Mouse (Mus musculus): ENCODE results near the gene Ugt1a1. TPM values are rescaled to one million over a fixed set of nuclear protein-coding genes. Genes with fewer than 3 reads are reported as not detected.

The Ugt1a1 gene
- polyA plus RNA-seq, 1 experiment from 2014 or later, result not detected

DNA sequence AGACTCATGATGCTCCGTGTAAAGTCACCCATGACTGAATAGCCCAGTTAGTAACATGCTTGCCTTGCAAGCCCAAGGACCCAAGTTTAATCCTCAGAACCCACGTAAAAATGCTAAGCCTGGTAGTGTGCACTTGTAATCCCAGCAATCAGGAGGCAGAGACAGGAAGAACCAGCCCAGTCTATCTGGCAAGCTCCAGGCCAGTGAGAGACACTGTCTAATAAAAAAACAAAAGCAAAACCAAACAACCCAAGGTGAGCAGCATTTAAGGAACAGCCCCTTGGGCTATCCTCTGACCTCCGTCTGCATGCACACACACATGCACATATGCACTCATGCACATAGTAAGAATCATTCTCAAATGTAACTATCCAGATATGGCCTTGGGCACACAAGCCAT is 17.8 kb downstream of the Ugt1a1 start:
- Histone ChIP-seq H3K4me3 (no peak overlapping the region), H3K36me3 (no peaks in the 10 kb centered on the region), H3K9ac (no peak overlapping the region), H3K27ac (replicated peaks) (no peak overlapping the region), H3K4me2 (no peak overlapping the region), H3K27me3 (replicated peaks) (no peaks in the 10 kb centered on the region), H3K4me1 (no peaks in the 10 kb centered on the region), H3K9me3 (peaks cover 91% of the 10 kb centered on the region)
- no peak for ATAC-seq (ENCODE audit: extremely low read depth, insufficient number of reproducible peaks, low FRiP score, low TSS enrichment)
- WGBS, result 68% methylated on average over 3 of the region's 3 CpGs

DNA sequence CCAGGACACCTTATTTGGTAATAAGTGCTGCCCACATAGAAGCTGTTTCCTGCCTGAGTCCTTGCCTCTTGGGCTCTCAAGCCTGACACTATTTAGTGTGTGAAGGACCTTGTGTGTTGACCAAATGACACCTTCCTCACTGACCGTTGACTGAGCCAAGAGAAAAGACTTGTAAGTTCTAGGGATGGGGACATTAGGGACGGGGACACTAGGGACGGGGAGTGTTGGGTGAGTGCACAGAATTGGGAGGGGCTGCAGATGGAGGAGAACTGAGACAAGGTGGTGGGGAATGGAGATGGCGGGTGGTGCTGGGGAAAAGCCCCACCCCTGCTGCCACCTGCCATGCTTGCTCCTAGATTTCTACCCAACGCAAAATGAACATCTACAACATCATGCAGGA is 18.2 kb downstream of the Ugt1a1 start:
- H3K9me3 ChIP-seq, result peaks cover 96% of the 10 kb centered on the region
- no peaks in the 10 kb centered on the region for H3K4me1 ChIP-seq
- no peak overlapping the region for H3K4me3 ChIP-seq
- no peak overlapping the region for H3K27ac ChIP-seq (replicated peaks)
- no peak overlapping the region for H3K9ac ChIP-seq
- ATAC-seq (ENCODE audit: extremely low read depth, insufficient number of reproducible peaks, low FRiP score, low TSS enrichment), result no peak
- no peak overlapping the region for H3K4me2 ChIP-seq
- H3K27me3 ChIP-seq (replicated peaks), result no peaks in the 10 kb centered on the region
- H3K36me3 ChIP-seq, result no peaks in the 10 kb centered on the region
- WGBS, result 69% methylated on average over 5 of the region's 5 CpGs

DNA sequence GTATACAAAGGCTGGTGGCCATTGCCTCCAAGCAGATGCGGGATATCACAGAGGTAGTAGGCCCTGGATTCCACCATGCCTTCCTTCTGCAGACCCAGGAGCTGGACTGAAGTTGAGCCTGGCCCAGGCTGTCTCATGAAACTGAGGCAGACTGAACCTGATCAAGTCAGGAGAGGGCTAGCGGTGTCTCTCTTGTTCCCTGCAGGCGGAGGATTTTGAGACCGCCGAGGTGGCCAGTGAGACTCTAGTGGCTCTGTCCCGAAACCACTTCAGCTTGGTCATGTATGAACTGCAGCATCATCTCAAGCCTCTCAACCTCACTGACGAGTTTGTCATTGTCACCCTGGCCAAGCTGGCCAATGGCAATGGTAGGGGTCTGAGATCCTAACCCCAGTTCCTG is 18.7 kb downstream of the Ugt1a1 start:
- no peaks in the 10 kb centered on the region for H3K36me3 ChIP-seq
- H3K9me3 ChIP-seq, result peaks cover 98% of the 10 kb centered on the region
- 66% methylated on average over 7 of the region's 7 CpGs for WGBS
- no peak for ATAC-seq (ENCODE audit: extremely low read depth, insufficient number of reproducible peaks, low FRiP score, low TSS enrichment)
- no peak overlapping the region for H3K27ac ChIP-seq (replicated peaks)
- no peak overlapping the region for H3K4me3 ChIP-seq
- no peak overlapping the region for H3K4me2 ChIP-seq
- H3K27me3 ChIP-seq (replicated peaks), result no peaks in the 10 kb centered on the region
- H3K4me1 ChIP-seq, result no peaks in the 10 kb centered on the region
- no peak overlapping the region for H3K9ac ChIP-seq

GRCm38 (mm10) chr1:88230981-88231802 is 19.4 kb downstream of the Ugt1a1 start:
- Histone ChIP-seq H3K4me1 (no peaks in the 10 kb centered on the region), H3K4me2 (no peak overlapping the region), H3K9me3 (peaks cover 98% of the 10 kb centered on the region), H3K36me3 (no peaks in the 10 kb centered on the region), H3K27ac (replicated peaks) (no peak overlapping the region), H3K9ac (no peak overlapping the region), H3K4me3 (no peak overlapping the region), H3K27me3 (replicated peaks) (no peaks in the 10 kb centered on the region)
- ATAC-seq (ENCODE audit: extremely low read depth, insufficient number of reproducible peaks, low FRiP score, low TSS enrichment), result no peak
- WGBS, result 66% methylated on average over 6 of the region's 6 CpGs

GRCm38 (mm10) chr1:88231803-88232499 is 20.2 kb downstream of the Ugt1a1 start:
- Histone ChIP-seq H3K4me3 (no peak overlapping the region), H3K27me3 (replicated peaks) (no peaks in the 10 kb centered on the region), H3K27ac (replicated peaks) (no peak overlapping the region), H3K9me3 (peaks cover 94% of the 10 kb centered on the region), H3K36me3 (no peaks in the 10 kb centered on the region), H3K4me1 (no peaks in the 10 kb centered on the region), H3K9ac (no peak overlapping the region), H3K4me2 (no peak overlapping the region)
- 57% methylated on average over 7 of the region's 7 CpGs for WGBS
- ATAC-seq (ENCODE audit: extremely low read depth, insufficient number of reproducible peaks, low FRiP score, low TSS enrichment), result no peak

DNA sequence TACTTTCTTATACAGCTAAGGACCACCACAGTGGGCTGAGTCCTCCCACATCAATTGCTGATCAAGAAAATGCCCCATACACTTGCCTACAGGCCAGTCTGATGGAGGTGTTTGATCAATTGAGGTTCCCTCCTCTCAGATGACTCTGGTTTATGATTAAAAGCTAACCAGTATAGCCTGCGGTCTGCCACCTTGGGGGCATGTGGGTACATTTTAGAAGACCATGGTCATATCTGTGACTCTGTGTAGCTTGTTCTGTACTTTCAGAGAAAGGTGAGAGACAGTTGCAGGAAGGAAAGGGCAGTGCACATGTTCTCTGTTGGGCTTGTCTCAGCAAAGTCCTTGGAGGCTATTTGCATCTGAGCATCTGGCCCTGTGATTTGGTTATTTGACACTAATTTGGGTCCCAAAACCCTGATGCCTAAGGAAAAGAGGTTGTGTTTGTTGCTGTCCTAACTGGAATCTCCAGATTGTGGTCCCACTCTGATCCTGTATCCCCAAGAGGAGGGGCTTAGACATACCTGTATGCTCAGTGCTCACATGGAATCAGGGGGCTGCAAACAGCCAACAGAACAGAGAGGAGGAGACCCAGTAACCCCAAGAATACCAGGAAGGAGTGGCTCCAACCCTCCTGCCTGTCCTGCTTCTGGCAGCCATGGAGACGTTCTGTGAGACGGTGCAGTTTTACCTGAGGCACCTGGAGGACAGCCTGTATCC is 21.1 kb downstream of the Ugt1a1 start:
- no peak overlapping the region for H3K4me3 ChIP-seq
- no peak overlapping the region for H3K27ac ChIP-seq (replicated peaks)
- WGBS, result 46% methylated on average over 3 of the region's 3 CpGs
- no peaks in the 10 kb centered on the region for H3K4me1 ChIP-seq
- H3K27me3 ChIP-seq (replicated peaks), result no peaks in the 10 kb centered on the region
- no peak overlapping the region for H3K9ac ChIP-seq
- H3K36me3 ChIP-seq, result no peaks in the 10 kb centered on the region
- no peak overlapping the region for H3K4me2 ChIP-seq
- ATAC-seq (ENCODE audit: extremely low read depth, insufficient number of reproducible peaks, low FRiP score, low TSS enrichment), result no peak
- peaks cover 94% of the 10 kb centered on the region for H3K9me3 ChIP-seq

DNA sequence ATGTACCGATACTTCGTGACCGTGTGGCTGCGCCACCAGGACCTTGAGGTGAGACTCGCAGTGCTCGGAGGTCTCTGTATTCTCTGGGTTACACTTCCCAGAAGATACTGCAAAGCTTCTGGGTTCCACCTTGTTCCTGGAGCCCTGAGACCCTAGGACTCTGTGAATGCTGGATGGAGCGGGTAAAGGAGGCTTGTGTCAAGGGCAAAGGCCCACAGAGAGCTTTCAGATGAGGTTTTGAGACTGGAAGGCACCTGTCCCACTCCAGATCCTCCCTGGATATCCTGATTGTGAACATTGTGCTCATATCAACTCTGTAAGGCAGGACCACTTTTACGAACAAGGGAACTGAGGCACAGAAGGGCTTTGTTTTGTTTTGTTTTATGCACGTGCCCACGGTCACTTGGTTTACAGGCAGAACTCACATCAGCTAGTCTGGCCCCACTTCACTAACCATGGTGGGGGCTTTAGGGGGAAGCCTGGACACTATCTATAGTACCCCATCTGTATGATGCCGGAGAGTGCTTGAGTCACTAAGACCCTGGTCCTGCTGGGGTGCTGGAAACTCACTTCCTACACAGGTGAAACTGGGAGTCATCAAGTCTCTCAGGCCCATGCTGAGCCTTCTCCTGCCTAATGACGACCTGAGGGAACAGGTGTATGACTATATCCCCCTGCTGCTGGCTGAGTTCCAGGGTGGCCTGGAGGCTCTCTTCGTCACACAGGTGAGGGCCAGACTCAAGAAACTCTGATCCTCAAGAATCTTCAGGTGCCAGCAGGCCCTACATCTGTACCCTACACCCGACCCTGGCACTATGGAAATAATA is 21.9 kb downstream of the Ugt1a1 start:
- 56% methylated on average over 14 of the region's 14 CpGs for WGBS
- Histone ChIP-seq H3K27ac (replicated peaks) (no peak overlapping the region), H3K9ac (no peak overlapping the region), H3K9me3 (peaks cover 94% of the 10 kb centered on the region), H3K27me3 (replicated peaks) (no peaks in the 10 kb centered on the region), H3K4me1 (no peaks in the 10 kb centered on the region), H3K4me3 (no peak overlapping the region), H3K36me3 (no peaks in the 10 kb centered on the region), H3K4me2 (no peak overlapping the region)
- ATAC-seq (ENCODE audit: extremely low read depth, insufficient number of reproducible peaks, low FRiP score, low TSS enrichment), result no peak

GRCm38 (mm10) chr1:88234248-88234610 is 22.5 kb downstream of the Ugt1a1 start:
- Histone ChIP-seq H3K4me3 (no peak overlapping the region), H3K27me3 (replicated peaks) (no peaks in the 10 kb centered on the region), H3K9me3 (peaks cover 94% of the 10 kb centered on the region), H3K36me3 (no peaks in the 10 kb centered on the region), H3K9ac (no peak overlapping the region), H3K27ac (replicated peaks) (no peak overlapping the region), H3K4me1 (no peaks in the 10 kb centered on the region), H3K4me2 (no peak overlapping the region)
- 56% methylated on average over 4 of the region's 4 CpGs for WGBS
- no peak for ATAC-seq (ENCODE audit: extremely low read depth, insufficient number of reproducible peaks, low FRiP score, low TSS enrichment)

GRCm38 (mm10) chr1:88234646-88235045 is 22.9 kb downstream of the Ugt1a1 start:
- ATAC-seq (ENCODE audit: extremely low read depth, insufficient number of reproducible peaks, low FRiP score, low TSS enrichment), result no peak
- 39% methylated on average over 5 of the region's 5 CpGs for WGBS
- Histone ChIP-seq H3K9ac (no peak overlapping the region), H3K9me3 (peaks cover 94% of the 10 kb centered on the region), H3K4me1 (no peaks in the 10 kb centered on the region), H3K4me2 (no peak overlapping the region), H3K27ac (replicated peaks) (no peak overlapping the region), H3K27me3 (replicated peaks) (no peaks in the 10 kb centered on the region), H3K36me3 (no peaks in the 10 kb centered on the region), H3K4me3 (no peak overlapping the region)

DNA sequence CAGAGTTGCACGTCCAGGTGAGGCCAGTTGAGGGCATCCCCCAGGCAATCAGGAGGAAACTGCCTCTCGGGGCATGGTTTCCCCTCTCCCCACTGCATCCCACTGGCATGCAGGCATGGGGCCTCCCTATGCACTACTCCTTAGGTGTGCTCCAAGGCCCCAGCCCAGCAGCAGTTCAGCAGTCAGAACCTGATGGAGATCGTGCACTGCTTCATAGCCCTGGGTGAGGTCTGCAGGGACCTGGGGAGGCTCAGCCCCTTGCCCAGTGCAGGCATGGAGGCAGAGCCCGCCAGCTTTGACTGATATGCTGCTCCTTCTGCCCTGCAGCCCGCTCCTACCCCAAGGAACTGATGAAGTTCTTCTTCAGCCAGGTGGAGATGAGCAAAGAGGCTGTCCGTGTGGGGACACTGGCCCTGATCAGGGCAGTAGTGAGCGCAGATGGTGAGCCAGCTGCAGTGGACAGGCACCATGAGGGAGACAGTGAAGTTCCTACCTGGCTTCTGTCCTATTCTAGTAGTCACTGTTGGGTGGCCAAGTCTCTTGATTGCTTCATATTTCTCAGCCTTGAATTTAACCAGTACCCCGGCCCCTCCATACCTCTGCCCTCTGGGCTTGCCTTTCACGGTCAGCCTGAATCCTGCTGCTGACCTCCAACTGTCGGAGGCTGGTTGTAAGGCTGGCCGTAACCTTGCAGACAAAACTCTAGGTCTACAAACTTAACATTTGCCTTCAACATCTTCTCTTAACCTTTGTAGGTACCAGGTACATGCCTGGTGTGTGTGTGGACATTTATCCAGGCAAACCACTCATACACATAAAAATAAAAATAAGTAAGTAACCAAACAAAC is 23.5 kb downstream of the Ugt1a1 start:
- peaks cover 94% of the 10 kb centered on the region for H3K9me3 ChIP-seq
- H3K4me3 ChIP-seq, result no peak overlapping the region
- WGBS, result 52% methylated on average over 11 of the region's 11 CpGs
- no peak for ATAC-seq (ENCODE audit: extremely low read depth, insufficient number of reproducible peaks, low FRiP score, low TSS enrichment)
- no peaks in the 10 kb centered on the region for H3K36me3 ChIP-seq
- no peaks in the 10 kb centered on the region for H3K4me1 ChIP-seq
- no peak overlapping the region for H3K27ac ChIP-seq (replicated peaks)
- no peak overlapping the region for H3K4me2 ChIP-seq
- no peaks in the 10 kb centered on the region for H3K27me3 ChIP-seq (replicated peaks)
- no peak overlapping the region for H3K9ac ChIP-seq
